Mouse (Mus musculus) midbrain, embryonic 12.5 days (tissue): ENCODE measurements around the gene Arhgap24. TPM values are rescaled to one million over a fixed set of nuclear protein-coding genes. Genes with fewer than 3 reads are reported as not detected.
"Not testable (repeated sequence)": the region's sequence is repeated elsewhere in the genome, so short reads cannot be mapped to it uniquely, and the experiment has no call there.

Experiments used
- ATAC-seq: fragments of 200-750 bp; cut with Nextera tagmentation; 2 replicates; pipeline ENCODE4 v1.8.0; 2017; ENCODE audit warnings: low read depth, moderate TSS enrichment, moderate library complexity; ENCODE audit not compliant: low FRiP score
- H3K27ac ChIP-seq: fragments of 300-500 bp; sonication (generic); replicated peaks from 2 replicates; pipeline ENCODE4 v1.5.1; 2016; ENCODE audit warnings: mild to moderate bottlenecking
- H3K27me3 ChIP-seq: fragments of 300-500 bp; sonication (generic); 2 replicates; pipeline ENCODE4 v1.6.1; 2016; ENCODE audit warnings: mild to moderate bottlenecking
- H3K36me3 ChIP-seq: fragments of 300-500 bp; sonication (generic); 2 replicates; pipeline ENCODE4 v1.6.1; 2016
- H3K4me1 ChIP-seq: fragments of 300-500 bp; sonication (generic); 2 replicates; pipeline ENCODE4 v1.6.1; 2016
- H3K4me2 ChIP-seq: fragments of 300-500 bp; sonication (generic); replicated peaks from 2 replicates; pipeline ENCODE4 v1.6.1; 2016; ENCODE audit warnings: mild to moderate bottlenecking, moderate library complexity
- H3K4me3 ChIP-seq: fragments of 300-500 bp; sonication (generic); 2 replicates; pipeline ENCODE4 v1.5.1; 2016; ENCODE audit warnings: mild to moderate bottlenecking
- H3K9ac ChIP-seq: fragments of 300-500 bp; sonication (generic); replicated peaks from 2 replicates; pipeline ENCODE4 v1.6.1; 2016; ENCODE audit warnings: mild to moderate bottlenecking, moderate library complexity
- H3K9me3 ChIP-seq: fragments of 300-500 bp; sonication (generic); 2 replicates; pipeline ENCODE4 v1.6.1; 2016; ENCODE audit warnings: mild to moderate bottlenecking
- WGBS: fragments of 180-500 bp; shearing (Covaris S2); methylation state at CpG from one replicate; pipeline ENCODE4 v1.1.7; 2016; 5-methylcytosine and 5-hydroxymethylcytosine counted together
- polyA plus RNA-seq: library from polyadenylated mRNA; unstranded; fragments of >200 nt; fragmentation: Nextera tagmentation; extraction: Ambion mirVana; gene quantifications from 2 replicates; pipeline ENCODE4 v1.2.1, GENCODE M21; 2016

Gene Arhgap24
- polyA plus RNA-seq, 1 experiment from 2014 or later = 5.7 TPM

GRCm38 (mm10) chr5:102943864-102944630 lies 462.9 kb downstream of the Arhgap24 start:
- H3K27ac ChIP-seq = not testable (repeated sequence)

GRCm38 (mm10) chr5:102946625-102947024 lies 465.4 kb downstream of the Arhgap24 start:
- H3K36me3 ChIP-seq = no peaks in the 10 kb centered on the region
- no peak overlapping the region for H3K9ac ChIP-seq
- no peak overlapping the region for H3K4me2 ChIP-seq
- no peaks in the 10 kb centered on the region for H3K27me3 ChIP-seq
- no peaks in the 10 kb centered on the region for H3K4me1 ChIP-seq
- no peak for ATAC-seq
- no peak overlapping the region for H3K27ac ChIP-seq
- 95% methylated on average over 8 of the region's 8 CpGs for WGBS
- H3K4me3 ChIP-seq = no peak overlapping the region
- no peaks in the 10 kb centered on the region for H3K9me3 ChIP-seq

More at GRCm38 (mm10) chr5:102943864-102944630, 462.9 kb downstream of the Arhgap24 start:
- 89% methylated on average over 17 of the region's 17 CpGs for WGBS
- not testable (repeated sequence) for H3K4me3 ChIP-seq, H3K9me3 ChIP-seq, ATAC-seq, H3K36me3 ChIP-seq, H3K4me2 ChIP-seq, H3K27me3 ChIP-seq, H3K4me1 ChIP-seq, H3K9ac ChIP-seq

- no peak for ATAC-seq
- H3K4me1 ChIP-seq = no peaks in the 10 kb centered on the region
- H3K4me2 ChIP-seq = no peak overlapping the region
- no peak overlapping the region for H3K9ac ChIP-seq
- H3K9me3 ChIP-seq = no peaks in the 10 kb centered on the region
- no peak overlapping the region for H3K27ac ChIP-seq
- no peak overlapping the region for H3K4me3 ChIP-seq
- no peaks in the 10 kb centered on the region for H3K36me3 ChIP-seq
- WGBS = 72% methylated on average over 8 of the region's 8 CpGs
- no peaks in the 10 kb centered on the region for H3K27me3 ChIP-seq
These were observed 466.0 kb downstream of the Arhgap24 start for GRCm38 (mm10) chr5:102947061-102947711.
